Mouse (Mus musculus) gastrocnemius, adult 2 months (tissue): ENCODE measurements around the gene Plcb4. TPM values are rescaled to one million over a fixed set of nuclear protein-coding genes. Genes with fewer than 3 reads are reported as not detected.

Experiments used
- DNase-seq: peaks from one replicate; pipeline ENCODE4 v3.0.0; 2022
- H3K27ac ChIP-seq: fragments of 200-600 bp; 2 replicates; pipeline ENCODE4 v1.8.1; 2022; ENCODE audit warnings: mild to moderate bottlenecking
- H3K4me3 ChIP-seq: fragments of 200-600 bp; 2 replicates; pipeline ENCODE4 v1.8.1; 2022; ENCODE audit warnings: mild to moderate bottlenecking, moderate library complexity
- CTCF ChIP-seq: fragments of 200-600 bp; IDR thresholded peaks from 2 replicates; pipeline ENCODE4 v1.8.1; 2022; ENCODE audit warnings: antibody characterized with exemption, mild to moderate bottlenecking, moderate library complexity
- intact Hi-C: fragments of 180-260 bp; cut with DNase I; formaldehyde crosslinking; loops from one replicate; pipeline ENCODE4 v1.15.1; 2025
- total RNA-seq, 2 experiments: library from RNA; stranded (reverse); gene quantifications; 2 replicates each; pipeline ENCODE4 v1.2.3; 2021

Plcb4 gene
- total RNA-seq, 2 experiments from 2014 or later: 19.7 to 21.8 TPM

- H3K4me3 ChIP-seq: peak within 1 kb of the TSS; percentile 41
- no peak for DNase-seq
- intact Hi-C loops: no loop called here
- H3K27ac ChIP-seq: no peak within 1 kb of the TSS
- TF ChIP-seq CTCF: no peak
Measured at GRCm38 (mm10) chr2:136051688-136052289, 393.0 kb downstream of the Plcb4 start, which contains the start of gene Lamp5. Gene Lamp5 (plus strand): TSS chr2:136052239.

- Histone ChIP-seq H3K27ac (no peak overlapping the region), H3K4me3 (no peak overlapping the region)
- DNase-seq: no peak
- intact Hi-C loops: no loop called here
- no peak for TF ChIP-seq CTCF
Measured at GRCm38 (mm10) chr2:136057861-136058331, 399.1 kb downstream of the Plcb4 start.

- intact Hi-C loops: no loop called here
- TF ChIP-seq CTCF: no peak
- no peak for DNase-seq
- Histone ChIP-seq H3K27ac (no peak overlapping the region), H3K4me3 (no peak overlapping the region)
Measured at GRCm38 (mm10) chr2:136058398-136058797, 399.6 kb downstream of the Plcb4 start.

GRCm38 (mm10) chr2:136059029-136059669, 400.3 kb downstream of the Plcb4 start:
- Histone ChIP-seq H3K27ac (no peak overlapping the region), H3K4me3 (no peak overlapping the region)
- intact Hi-C loops: no loop called here
- DNase-seq: no peak
- no peak for TF ChIP-seq CTCF
